Mouse (Mus musculus): ENCODE measurements around the gene Prr5.

GRCm38 (mm10) chr15:84743347-84743746 is 73.9 kb downstream of the Prr5 start:
- TF ChIP-seq CTCF (IDR thresholded peaks at IDR 0.05; ENCODE audit: low read depth) (no peak), EP300 (IDR thresholded peaks at IDR 0.05; ENCODE audit: low read depth) (no peak)
